Mouse (Mus musculus) G1E (cell line): ENCODE measurements at regions not wholly inside any gene's neighbourhood (a gene's known extent, or its start where the extent isn't known, plus 50 kb on each side); places are given as distances from the start of the nearest gene placed in this dataset.

Experiments
- CTCF ChIP-seq: IDR thresholded peaks from 2 replicates; pipeline ENCODE4 v1.5.1; 2012; ENCODE audit warnings: low read depth, low read length, inconsistent platforms, mixed read lengths
- GATA1 ChIP-seq: IDR thresholded peaks from 2 replicates; pipeline ENCODE4 v1.6.1; 2012; ENCODE audit warnings: borderline replicate concordance, low read length, inconsistent platforms, mixed read lengths
- POLR2AphosphoS5 ChIP-seq: IDR thresholded peaks from 2 replicates; pipeline ENCODE4 v1.6.1; 2012; ENCODE audit warnings: low read depth, low read length, inconsistent platforms; ENCODE audit not compliant: insufficient replicate concordance

DNA sequence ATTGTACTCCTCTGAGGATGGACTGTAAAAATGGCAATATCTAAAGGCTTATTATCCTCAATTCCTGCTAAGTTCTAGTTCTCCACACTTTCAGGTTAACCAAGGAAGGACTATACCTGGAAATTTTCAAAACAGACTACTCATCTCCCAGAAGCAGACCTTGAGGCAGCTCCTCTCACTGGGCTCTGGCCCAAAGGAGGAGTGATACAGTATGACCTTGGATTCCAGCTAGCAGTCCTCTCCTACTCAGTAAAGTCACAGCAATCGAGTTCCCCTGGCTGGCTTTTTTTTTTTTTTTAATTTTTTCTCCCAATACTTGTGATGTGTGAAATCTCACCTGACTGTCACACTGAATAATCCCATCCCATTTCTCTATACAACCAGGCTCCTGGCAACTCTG is 2124.2 kb downstream of the Gm37988 start:
- TF ChIP-seq CTCF (no peak), POLR2AphosphoS5 (no peak), GATA1 (no peak)
